Mouse (Mus musculus) neural tube, embryonic 14.5 days (tissue): ENCODE measurements around the gene 4930486L24Rik. TPM values are rescaled to one million over a fixed set of nuclear protein-coding genes. Genes with fewer than 3 reads are reported as not detected.

ENCODE experiments used
- polyA plus RNA-seq: library from polyadenylated mRNA; unstranded; fragments of >200 nt; fragmentation: Nextera tagmentation; extraction: Ambion mirVana; gene quantifications from 2 replicates; pipeline ENCODE4 v1.2.1, GENCODE M21; 2014

4930486L24Rik gene
- polyA plus RNA-seq, 1 experiment from 2014 or later: not detected

Other genes with a start within 250 kb of the 4930486L24Rik start
- gene BC051665, start 78.1 kb downstream of the 4930486L24Rik start, polyA plus RNA-seq: not detected in 2 replicates
- not detected in 2 replicates for gene Ctsll3, start 61.6 kb downstream of the 4930486L24Rik start, polyA plus RNA-seq
- not detected in 2 replicates for gene Gm49392, start 32.4 kb upstream of the 4930486L24Rik start, polyA plus RNA-seq
- gene Ctla2b, start 33.0 kb upstream of the 4930486L24Rik start, polyA plus RNA-seq: 0.36 and 1.6 TPM in 2 replicates
- not detected in 2 replicates for gene Tpbpb, start 40.4 kb upstream of the 4930486L24Rik start, polyA plus RNA-seq
- gene Gm49393, start 71.1 kb upstream of the 4930486L24Rik start, polyA plus RNA-seq: not detected in 2 replicates
- 0.31 and 2.1 TPM in 2 replicates for gene Gm49391, start 72.1 kb upstream of the 4930486L24Rik start, polyA plus RNA-seq
- gene Ctla2a, start 72.2 kb upstream of the 4930486L24Rik start, polyA plus RNA-seq: 11.6 and 15.6 TPM in 2 replicates
- gene Tpbpa, start 77.5 kb upstream of the 4930486L24Rik start, polyA plus RNA-seq: not detected in 2 replicates
- gene Ctsj, start 141.5 kb upstream of the 4930486L24Rik start, polyA plus RNA-seq: not detected in 2 replicates
- gene Ctsq, start 176.2 kb upstream of the 4930486L24Rik start, polyA plus RNA-seq: not detected in 2 replicates